Mouse (Mus musculus) neutrophil, adult 59 days (primary cell): Measurements from ENCODE around the gene Olfr68. TPM values are rescaled to one million over a fixed set of nuclear protein-coding genes. Genes with fewer than 3 reads are reported as not detected.

Source experiments
- total RNA-seq, 2 experiments: library from RNA; stranded (reverse); gene quantifications; 1 replicate in 1 of 2; 2 replicates in 1 of 2; pipeline ENCODE4 v1.2.4; 2023

Gene Olfr68
- total RNA-seq = not detected

GRCm38 (mm10) chr7:103779598-103779997 lies at the start of gene Olfr68:
Olfr68 (minus strand) TSS chr7:103779698.

DNA sequence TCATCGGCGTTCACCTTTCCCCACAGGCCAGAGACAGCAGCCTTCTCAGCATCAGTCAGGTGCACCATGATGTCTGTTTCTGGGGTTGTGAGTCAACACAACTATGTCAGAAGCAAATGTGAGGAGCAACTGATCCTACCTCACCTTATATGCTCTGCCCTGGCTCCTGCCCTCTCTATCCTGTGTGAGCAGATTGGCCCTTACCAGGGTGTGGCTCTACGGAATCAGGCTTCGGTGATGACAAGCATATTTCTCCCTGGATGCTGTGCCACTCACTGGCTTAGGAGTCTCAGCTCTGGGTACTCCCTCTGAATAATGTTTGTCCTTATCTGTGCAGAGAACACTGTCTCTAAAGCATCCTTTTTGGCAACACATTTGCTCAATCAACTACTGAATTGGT lies 48.3 kb upstream of the Olfr68 start, which contains the start of gene Hbb-bs:
TSS of gene Hbb-bs (minus strand) at position 289 of the 400 bp plus-strand sequence.

GRCm38 (mm10) chr7:103813766-103814165 lies 34.3 kb upstream of the Olfr68 start, which contains the start of gene Hbb-bt:
Hbb-bt (minus strand) TSS chr7:103813996.

GRCm38 (mm10) chr7:103791721-103792120 lies 12.2 kb upstream of the Olfr68 start, which contains the start of gene Olfr67:
Olfr67 (minus strand) TSS chr7:103791821.

GRCm38 (mm10) chr7:103771494-103771893 lies 8.0 kb downstream of the Olfr68 start, which contains the start of gene Olfr69:
Olfr69 (minus strand) TSS chr7:103771594.

GRCm38 (mm10) chr7:103757233-103757632 lies 22.3 kb downstream of the Olfr68 start, which contains the start of gene Olfr630:
Olfr630 (minus strand) TSS chr7:103757333.

DNA sequence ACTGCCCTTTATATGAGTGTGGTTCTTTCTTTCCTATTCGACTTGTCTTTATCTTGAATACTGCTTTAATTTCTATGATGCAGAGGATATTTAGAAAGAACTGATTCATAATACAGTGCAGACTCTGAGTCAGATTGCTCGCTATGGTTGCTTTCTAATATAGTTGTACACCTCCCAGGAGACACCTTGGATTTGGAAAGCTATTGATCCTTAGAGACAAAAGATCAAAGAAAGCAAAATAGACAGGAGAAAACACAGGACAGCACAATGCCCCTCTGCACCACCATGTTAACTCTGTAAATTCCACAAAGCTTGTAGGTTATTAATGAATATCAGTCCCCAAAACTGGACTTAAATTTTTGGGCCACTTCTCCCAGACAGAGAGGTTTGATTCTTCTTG lies 34.7 kb downstream of the Olfr68 start, which contains the start of gene Olfr629:
TSS of gene Olfr629 (minus strand) at position 101 of the 400 bp plus-strand sequence.

GRCm38 (mm10) chr7:103730074-103730473 lies 49.4 kb downstream of the Olfr68 start, which contains the start of gene Olfr628:
Olfr628 (plus strand) TSS chr7:103730374.

Other genes with a start within 250 kb of the Olfr68 start
- gene Olfr612, start 237.0 kb downstream of the Olfr68 start, total RNA-seq = not detected
- not detected for gene Olfr613, start 231.6 kb downstream of the Olfr68 start, total RNA-seq
- not detected for gene Olfr615, start 223.6 kb downstream of the Olfr68 start, total RNA-seq
- not detected for gene Olfr616, start 210.6 kb downstream of the Olfr68 start, total RNA-seq
- gene Olfr617, start 206.6 kb downstream of the Olfr68 start, total RNA-seq = not detected
- gene Olfr618, start 189.6 kb downstream of the Olfr68 start, total RNA-seq = not detected
- gene Olfr619, start 179.1 kb downstream of the Olfr68 start, total RNA-seq = not detected
- not detected for gene Olfr620, start 167.2 kb downstream of the Olfr68 start, total RNA-seq
- not detected for gene Olfr622, start 137.0 kb downstream of the Olfr68 start, total RNA-seq
- gene Olfr623, start 116.0 kb downstream of the Olfr68 start, total RNA-seq = not detected
- under 1 TPM in 1 of 2 experiments, not detected in 1; 0.07 TPM for gene Olfr624, start 108.5 kb downstream of the Olfr68 start, total RNA-seq
- not detected for gene Olfr625-ps1, start 97.0 kb downstream of the Olfr68 start, total RNA-seq
- not detected for gene Olfr243, start 65.0 kb downstream of the Olfr68 start, total RNA-seq
- gene Olfr628, start 49.3 kb downstream of the Olfr68 start, total RNA-seq = not detected
- not detected for gene Olfr629, start 34.8 kb downstream of the Olfr68 start, total RNA-seq
- not detected for gene Olfr630, start 22.4 kb downstream of the Olfr68 start, total RNA-seq
- gene Olfr69, start 8.1 kb downstream of the Olfr68 start, total RNA-seq = not detected
- gene Olfr67, start 12.1 kb upstream of the Olfr68 start, total RNA-seq = not detected
- 100 to 1,000 TPM; 136 to 209 TPM for gene Hbb-bt, start 34.3 kb upstream of the Olfr68 start, total RNA-seq
- 1,000 to 10,000 TPM in 1 of 2 experiments, 100 to 1,000 TPM in 1; 881 to 1,070 TPM for gene Hbb-bs, start 48.4 kb upstream of the Olfr68 start, total RNA-seq
- not detected for gene Hbb-bh2, start 60.8 kb upstream of the Olfr68 start, total RNA-seq
- not detected for gene Hbb-bh1, start 63.5 kb upstream of the Olfr68 start, total RNA-seq
- gene Hbb-y, start 73.5 kb upstream of the Olfr68 start, total RNA-seq = not detected
- gene Olfr66, start 106.6 kb upstream of the Olfr68 start, total RNA-seq = not detected
- not detected for gene Olfr64, start 114.8 kb upstream of the Olfr68 start, total RNA-seq
- gene Olfr65, start 123.8 kb upstream of the Olfr68 start, total RNA-seq = not detected
- not detected for gene Olfr631, start 149.1 kb upstream of the Olfr68 start, total RNA-seq
- not detected for gene Olfr632, start 154.6 kb upstream of the Olfr68 start, total RNA-seq
- not detected for gene Olfr633, start 164.7 kb upstream of the Olfr68 start, total RNA-seq
- gene Olfr635, start 191.5 kb upstream of the Olfr68 start, total RNA-seq = not detected
- not detected for gene Olfr638, start 219.0 kb upstream of the Olfr68 start, total RNA-seq
- under 1 TPM in 1 of 2 experiments, not detected in 1; 0.13 TPM for gene Olfr639, start 237.6 kb upstream of the Olfr68 start, total RNA-seq
- not detected for gene Olfr640, start 245.9 kb upstream of the Olfr68 start, total RNA-seq